Comparison of ENCODE assay signal across 8 mouse cellular contexts in the genomic region with DNA sequence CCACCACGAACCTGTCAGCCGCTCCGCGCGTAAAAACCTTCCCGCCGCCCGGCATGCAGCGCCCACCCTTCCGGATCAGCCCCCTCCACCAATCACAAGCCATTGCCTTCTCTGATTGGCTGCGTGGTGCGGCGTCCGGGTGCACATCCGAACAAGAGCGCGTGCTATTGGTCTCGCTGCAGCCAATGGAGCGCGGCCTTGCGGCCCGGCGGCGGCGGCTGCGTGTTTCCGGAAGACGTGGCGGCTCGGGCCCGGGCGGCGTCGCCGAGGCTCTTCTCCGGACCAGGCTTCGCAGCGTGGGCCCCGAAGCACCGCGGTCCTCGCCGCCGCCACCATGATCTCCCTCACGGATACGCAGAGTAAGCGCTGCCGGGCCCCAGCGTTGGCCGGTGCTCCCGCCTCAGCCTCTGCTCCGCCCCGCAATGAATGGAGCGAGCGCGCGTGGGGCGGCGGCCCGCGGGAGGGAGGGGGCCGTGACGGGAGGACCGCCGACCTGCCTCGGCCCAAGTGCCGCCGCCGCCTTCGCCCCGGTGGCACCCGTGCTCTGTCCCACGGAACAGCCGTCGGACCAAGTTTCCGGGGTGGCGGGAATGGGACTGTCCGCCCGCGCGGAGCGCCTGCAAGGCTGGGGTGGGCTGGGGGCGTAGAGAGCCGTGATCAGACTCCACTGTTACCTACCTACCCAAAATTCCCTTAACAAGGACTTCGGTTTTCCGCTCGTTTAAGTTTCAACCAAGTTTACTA. TPM values are rescaled to one million over a fixed set of nuclear protein-coding genes. Genes with fewer than 3 reads are reported as not detected.
DNase-seq lines count a peak whose midpoint lies in the region; ATAC-seq lines count a peak whose summit lies in the region.

TSS of gene Recql (minus strand) at position 77 of the 744 bp plus-strand sequence.
TSS of gene Golt1b (plus strand) at position 211 of the 744 bp plus-strand sequence.

- no peaks in the 10 kb centered on the region for H3K27me3 ChIP-seq in lung, embryonic 16.5 days (ENCODE audit: control insufficient read depth, insufficient read depth, low read depth, low read length)

- H3K36me3 ChIP-seq in lung, embryonic 16.5 days (ENCODE audit: control insufficient read depth, insufficient read depth, low read length), result no peaks in the 10 kb centered on the region

- H3K9ac ChIP-seq in lung, embryonic 16.5 days (ENCODE audit: low read length), result peak within 1 kb of the TSS; percentile 91

- H3K4me2 ChIP-seq in lung, embryonic 16.5 days (ENCODE audit: low read depth, low read length), result peak within 1 kb of the TSS; percentile 85

- ATAC-seq in hematopoietic stem cell, adult 5-6 weeks (replicated peaks in 1 of 2; ENCODE audit: insufficient read depth in 1 of 2, low FRiP score in 2 of 2, low TSS enrichment in 1 of 2, low read depth in 1 of 2, poor library complexity in 2 of 2, severe bottlenecking in 2 of 2), result peak; percentile 98 to 99
- peak; percentile 100 for ATAC-seq in lung, embryonic 16.5 days (ENCODE audit: low read depth)

- H3K9me3 ChIP-seq in lung, embryonic 16.5 days (ENCODE audit: control insufficient read depth, low read length), result no peaks in the 10 kb centered on the region

- H3K4me3 ChIP-seq in lung, embryonic 16.5 days (ENCODE audit: low read length), result peak within 1 kb of the TSS; percentile 86

- peaks cover 13% of the 10 kb centered on the region for H3K4me1 ChIP-seq in lung, embryonic 16.5 days (replicated peaks; ENCODE audit: control insufficient read depth, insufficient read depth, low read length)

- DNase-seq in MEL-GATA-1-ER (ENCODE audit: extremely low read depth, low read depth), result peak; percentile 85
- DNase-seq in cerebellum, adult 8-10 months, result peak; percentile 98
- peak; percentile 96 for DNase-seq in forelimb bud, embryonic 11.5 days (ENCODE audit: low read depth, low spot score)
- DNase-seq in layer of hippocampus, adult 9-10 months (ENCODE audit: low spot score), result peak; percentile 96
- DNase-seq in ovary, postnatal 10 days (ENCODE audit: low spot score), result peak; percentile 99
- peak; percentile 96 to 98 for DNase-seq in thymus, postnatal 10 days (ENCODE audit: low spot score in 2 of 2)

- H3K27ac ChIP-seq in lung, embryonic 16.5 days (ENCODE audit: low read length), result no peak within 1 kb of the TSS

- under 1% methylated on average over 78 of the region's 87 CpGs for WGBS in lung, embryonic 16.5 days

RNA-seq across cellular contexts. Expression of gene Recql, which starts in this region (rescaled TPM):
- total RNA-seq in hematopoietic stem cell, adult 5-6 weeks (2017), result 34.3 and 73.0 TPM in 2 replicates
- 24.3 and 25.5 TPM in 2 replicates for polyA plus RNA-seq in lung, embryonic 16.5 days (2015; fragmentation: Nextera tagmentation; extraction: Ambion mirVana)

RNA-seq across cellular contexts. Expression of gene Golt1b, which starts in this region (rescaled TPM):
- total RNA-seq in hematopoietic stem cell, adult 5-6 weeks (2017), result 33.5 and 48.5 TPM in 2 replicates
- polyA plus RNA-seq in lung, embryonic 16.5 days (2015; fragmentation: Nextera tagmentation; extraction: Ambion mirVana), result 81.2 and 85.6 TPM in 2 replicates
